Mouse (Mus musculus): ENCODE data around the gene Gm21988.

Gm21988 gene

GRCm38 (mm10) chr11:70239541-70240279 is at the start of gene Gm21988, which contains the start of gene Rnasek:
Gene Gm21988, minus strand, starts transcription at chr11:70239830.
Gene Rnasek, minus strand, starts transcription at chr11:70239842.
- Histone ChIP-seq H3K9me3 (ENCODE audit: low read length) (no peaks in the 10 kb centered on the region), H3K4me3 (replicated peaks; ENCODE audit: low read length) (peak within 1 kb of the TSS; percentile 99), H3K36me3 (ENCODE audit: insufficient read depth, low read length) (peaks cover 22% of the 10 kb centered on the region), H3K4me1 (replicated peaks; ENCODE audit: low read depth, low read length) (peaks cover 55% of the 10 kb centered on the region), H3K27me3 (ENCODE audit: insufficient read depth, low read length) (no peaks in the 10 kb centered on the region)
- no peak for TF ChIP-seq NANOG (IDR thresholded peaks at IDR 0.05; ENCODE audit: borderline replicate concordance, low read length)
- no peak for TF ChIP-seq CTCF (conservative IDR thresholded peaks at IDR 0.05; ENCODE audit: low read length)
- TF ChIP-seq POU5F1 (IDR thresholded peaks at IDR 0.05; ENCODE audit: borderline replicate concordance, low read length): no peak

GRCm38 (mm10) chr11:70289236-70289635 is 49.6 kb upstream of the Gm21988 start:
- H3K27me3 ChIP-seq (ENCODE audit: insufficient read depth, low read length): no peaks in the 10 kb centered on the region
- no peak for TF ChIP-seq NANOG (IDR thresholded peaks at IDR 0.05; ENCODE audit: borderline replicate concordance, low read length)
- H3K4me1 ChIP-seq (replicated peaks; ENCODE audit: low read depth, low read length): peaks cover 22% of the 10 kb centered on the region
- no peaks in the 10 kb centered on the region for H3K9me3 ChIP-seq (ENCODE audit: low read length)
- no peaks in the 10 kb centered on the region for H3K36me3 ChIP-seq (ENCODE audit: insufficient read depth, low read length)
- no peak overlapping the region for H3K4me3 ChIP-seq (replicated peaks; ENCODE audit: low read length)

GRCm38 (mm10) chr11:70288102-70288501 is 48.5 kb upstream of the Gm21988 start:
- Histone ChIP-seq H3K9me3 (ENCODE audit: low read length) (no peaks in the 10 kb centered on the region), H3K4me3 (replicated peaks; ENCODE audit: low read length) (no peak overlapping the region), H3K27me3 (ENCODE audit: insufficient read depth, low read length) (no peaks in the 10 kb centered on the region), H3K4me1 (replicated peaks; ENCODE audit: low read depth, low read length) (peaks cover 25% of the 10 kb centered on the region), H3K36me3 (ENCODE audit: insufficient read depth, low read length) (no peaks in the 10 kb centered on the region)
- TF ChIP-seq CTCF (conservative IDR thresholded peaks at IDR 0.05; ENCODE audit: low read length) (no peak), NANOG (IDR thresholded peaks at IDR 0.05; ENCODE audit: borderline replicate concordance, low read length) (no peak), POU5F1 (IDR thresholded peaks at IDR 0.05; ENCODE audit: borderline replicate concordance, low read length) (no peak)

- Histone ChIP-seq H3K4me3 (replicated peaks; ENCODE audit: low read length) (no peak overlapping the region), H3K4me1 (replicated peaks; ENCODE audit: low read depth, low read length) (peaks cover 17% of the 10 kb centered on the region), H3K36me3 (ENCODE audit: insufficient read depth, low read length) (no peaks in the 10 kb centered on the region), H3K9me3 (ENCODE audit: low read length) (no peaks in the 10 kb centered on the region), H3K27me3 (ENCODE audit: insufficient read depth, low read length) (no peaks in the 10 kb centered on the region)
- TF ChIP-seq POU5F1 (IDR thresholded peaks at IDR 0.05; ENCODE audit: borderline replicate concordance, low read length) (no peak), NANOG (IDR thresholded peaks at IDR 0.05; ENCODE audit: borderline replicate concordance, low read length) (no peak), CTCF (conservative IDR thresholded peaks at IDR 0.05; ENCODE audit: low read length) (no peak)
These were observed 46.1 kb upstream of the Gm21988 start for GRCm38 (mm10) chr11:70285686-70286085.

- TF ChIP-seq NANOG (IDR thresholded peaks at IDR 0.05; ENCODE audit: borderline replicate concordance, low read length): no peak
- TF ChIP-seq POU5F1 (IDR thresholded peaks at IDR 0.05; ENCODE audit: borderline replicate concordance, low read length): no peak
- TF ChIP-seq CTCF (conservative IDR thresholded peaks at IDR 0.05; ENCODE audit: low read length): no peak
- Histone ChIP-seq H3K9me3 (ENCODE audit: low read length) (no peaks in the 10 kb centered on the region), H3K4me3 (replicated peaks; ENCODE audit: low read length) (no peak overlapping the region), H3K4me1 (replicated peaks; ENCODE audit: low read depth, low read length) (peaks cover 10% of the 10 kb centered on the region), H3K36me3 (ENCODE audit: insufficient read depth, low read length) (no peaks in the 10 kb centered on the region), H3K27me3 (ENCODE audit: insufficient read depth, low read length) (no peaks in the 10 kb centered on the region)
These were observed 45.1 kb upstream of the Gm21988 start for GRCm38 (mm10) chr11:70284757-70285156.

GRCm38 (mm10) chr11:70283666-70284065 is 44.0 kb upstream of the Gm21988 start:
- no peaks in the 10 kb centered on the region for H3K27me3 ChIP-seq (ENCODE audit: insufficient read depth, low read length)
- H3K9me3 ChIP-seq (ENCODE audit: low read length): no peaks in the 10 kb centered on the region
- TF ChIP-seq POU5F1 (IDR thresholded peaks at IDR 0.05; ENCODE audit: borderline replicate concordance, low read length): no peak
- no peak for TF ChIP-seq CTCF (conservative IDR thresholded peaks at IDR 0.05; ENCODE audit: low read length)
- no peak for TF ChIP-seq NANOG (IDR thresholded peaks at IDR 0.05; ENCODE audit: borderline replicate concordance, low read length)

GRCm38 (mm10) chr11:70280441-70280840 is 40.8 kb upstream of the Gm21988 start:
- Histone ChIP-seq H3K4me1 (replicated peaks; ENCODE audit: low read depth, low read length) (0 out of 2 replicates have a peak, but pooled peaks cover 4% of the 10 kb centered on the region), H3K4me3 (replicated peaks; ENCODE audit: low read length) (no peak overlapping the region), H3K27me3 (ENCODE audit: insufficient read depth, low read length) (no peaks in the 10 kb centered on the region), H3K9me3 (ENCODE audit: low read length) (no peaks in the 10 kb centered on the region), H3K36me3 (ENCODE audit: insufficient read depth, low read length) (no peaks in the 10 kb centered on the region)
- TF ChIP-seq CTCF (conservative IDR thresholded peaks at IDR 0.05; ENCODE audit: low read length) (no peak), POU5F1 (IDR thresholded peaks at IDR 0.05; ENCODE audit: borderline replicate concordance, low read length) (no peak), NANOG (IDR thresholded peaks at IDR 0.05; ENCODE audit: borderline replicate concordance, low read length) (no peak)

More at GRCm38 (mm10) chr11:70283666-70284065, 44.0 kb upstream of the Gm21988 start:
- Histone ChIP-seq H3K4me3 (replicated peaks; ENCODE audit: low read length) (no peak overlapping the region), H3K36me3 (ENCODE audit: insufficient read depth, low read length) (no peaks in the 10 kb centered on the region), H3K4me1 (replicated peaks; ENCODE audit: low read depth, low read length) (0 out of 2 replicates have a peak, but pooled peaks cover 4% of the 10 kb centered on the region)

- Histone ChIP-seq H3K9me3 (ENCODE audit: low read length) (no peaks in the 10 kb centered on the region), H3K4me1 (replicated peaks; ENCODE audit: low read depth, low read length) (peaks cover 4% of the 10 kb centered on the region), H3K4me3 (replicated peaks; ENCODE audit: low read length) (no peak overlapping the region), H3K27me3 (ENCODE audit: insufficient read depth, low read length) (no peaks in the 10 kb centered on the region), H3K36me3 (ENCODE audit: insufficient read depth, low read length) (no peaks in the 10 kb centered on the region)
- TF ChIP-seq CTCF (conservative IDR thresholded peaks at IDR 0.05; ENCODE audit: low read length): no peak
- TF ChIP-seq NANOG (IDR thresholded peaks at IDR 0.05; ENCODE audit: borderline replicate concordance, low read length): no peak
These were observed 39.3 kb upstream of the Gm21988 start for GRCm38 (mm10) chr11:70278961-70279360.

- no peak overlapping the region for H3K4me3 ChIP-seq (replicated peaks; ENCODE audit: low read length)
- no peak for TF ChIP-seq POU5F1 (IDR thresholded peaks at IDR 0.05; ENCODE audit: borderline replicate concordance, low read length)
These were observed 32.0 kb upstream of the Gm21988 start for GRCm38 (mm10) chr11:70271641-70272040.

More at GRCm38 (mm10) chr11:70271641-70272040, 32.0 kb upstream of the Gm21988 start:
- Histone ChIP-seq H3K27me3 (ENCODE audit: insufficient read depth, low read length) (no peaks in the 10 kb centered on the region; the same call in 1 of the 2 replicates), H3K4me1 (replicated peaks; ENCODE audit: low read depth, low read length) (peaks cover 6% of the 10 kb centered on the region), H3K36me3 (ENCODE audit: insufficient read depth, low read length) (no peaks in the 10 kb centered on the region), H3K9me3 (ENCODE audit: low read length) (no peaks in the 10 kb centered on the region)

Data from E14TG2a.4 (cell line).